Mouse (Mus musculus) heart, adult 2 months (tissue): ENCODE measurements around the gene Hba-a2.
"Not testable (repeated sequence)": the region's sequence is repeated elsewhere in the genome, so short reads cannot be mapped to it uniquely, and the experiment has no call there.

Experiments
- CTCF ChIP-seq: fragments of 200-600 bp; IDR thresholded peaks from 2 replicates; pipeline ENCODE4 v1.8.1; 2022; ENCODE audit warnings: antibody characterized with exemption, mild to moderate bottlenecking, moderate library complexity
- POLR2A ChIP-seq: fragments of 200-500 bp; IDR thresholded peaks from 2 replicates; pipeline ENCODE4 v1.6.1; 2011; ENCODE audit warnings: mild to moderate bottlenecking, low read depth, low read length, control low read depth; ENCODE audit not compliant: insufficient read depth

- not testable (repeated sequence) for TF ChIP-seq POLR2A, CTCF
Observed at GRCm38 (mm10) chr11:32283091-32283777, 13.1 kb upstream of the Hba-a2 start, which contains the start of gene Hba-a1.
